Mouse (Mus musculus): Measurements from ENCODE around the gene Cmtm5.
"Not testable (repeated sequence)": the region's sequence is repeated elsewhere in the genome, so short reads cannot be mapped to it uniquely, and the experiment has no call there.

DNA sequence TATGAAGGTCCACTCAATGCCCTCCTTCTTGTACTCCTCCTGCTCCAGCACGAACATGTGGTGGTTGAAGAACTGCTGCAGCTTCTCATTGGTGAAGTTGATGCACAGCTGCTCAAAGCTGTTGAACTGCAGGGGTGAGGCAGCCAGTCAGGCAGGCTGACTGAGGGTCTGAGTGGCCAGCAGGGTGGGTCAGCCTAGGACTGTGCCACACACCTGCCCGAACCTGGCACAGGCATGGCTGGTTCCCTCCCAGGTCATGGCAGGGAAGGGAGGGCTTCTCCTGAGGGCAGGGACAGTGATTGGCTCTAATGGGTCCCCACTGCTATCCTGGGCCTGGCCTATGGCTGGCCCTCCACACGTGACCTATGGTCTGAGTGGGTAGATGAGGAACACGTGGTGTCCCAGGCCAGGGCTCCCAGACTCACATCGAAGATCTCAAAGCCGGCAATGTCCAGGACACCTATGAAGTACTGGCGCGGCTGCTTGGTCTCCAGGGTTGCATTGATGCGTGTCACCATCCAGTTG, 52.4 kb downstream of the Cmtm5 start:
- TF ChIP-seq RAD21 (IDR thresholded peaks at IDR 0.05; ENCODE audit: low read depth, low read length); MAX (IDR thresholded peaks at IDR 0.05; ENCODE audit: low read length); EP300 (IDR thresholded peaks at IDR 0.05; ENCODE audit: low read length); POLR2A (IDR thresholded peaks at IDR 0.05; ENCODE audit: low read depth, low read length); CTCF (conservative IDR thresholded peaks at IDR 0.05 in 1 of 2, IDR thresholded peaks at IDR 0.05 in 1 of 2; ENCODE audit: low read depth in 2 of 2, low read length in 2 of 2); NELFE (IDR thresholded peaks at IDR 0.05; ENCODE audit: low read depth, low read length); JUND (conservative IDR thresholded peaks at IDR 0.05; ENCODE audit: low read depth, low read length); ZNF384 (IDR thresholded peaks at IDR 0.05; ENCODE audit: low read depth, low read length); CHD2 (IDR thresholded peaks at IDR 0.05; ENCODE audit: low read length); ZMIZ1 (IDR thresholded peaks at IDR 0.05; ENCODE audit: low read depth, low read length); MYC (IDR thresholded peaks at IDR 0.05; ENCODE audit: low read depth, low read length): not testable (repeated sequence)
